In the genomic region with DNA sequence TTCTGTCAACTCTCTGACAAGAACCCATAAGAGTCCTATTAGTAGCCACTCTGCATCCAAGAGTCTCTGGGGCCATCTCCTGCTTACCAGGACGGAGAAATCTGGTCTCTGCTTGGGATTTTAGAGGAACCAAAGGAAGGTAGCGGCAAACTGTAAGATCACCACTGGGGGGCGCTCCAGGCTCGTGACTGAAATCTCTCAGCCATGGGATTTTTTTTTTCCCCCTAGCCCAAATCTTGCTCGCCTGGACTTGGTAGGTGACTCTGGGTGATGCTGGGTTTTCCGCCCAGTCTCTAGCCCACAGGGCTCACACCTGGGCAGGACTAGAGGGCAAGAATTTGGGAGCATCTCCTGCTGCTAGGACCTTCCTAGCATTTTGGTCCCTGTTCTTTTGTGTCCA, we compare ENCODE assay signal across 7 mouse cellular contexts. TPM values are rescaled to one million over a fixed set of nuclear protein-coding genes. Genes with fewer than 3 reads are reported as not detected.
DNase-seq lines count a peak whose midpoint lies in the region; ATAC-seq and TF ChIP-seq lines count a peak whose summit lies in the region.

No protein-coding gene starts in this region.

- no peak for ATAC-seq in kidney, postnatal 0 days (replicated peaks; ENCODE audit: low FRiP score, low read depth)

- no peak overlapping the region for H3K4me3 ChIP-seq in testis, adult 2 months (ENCODE audit: control insufficient read depth, low read depth, low read length)
- no peak overlapping the region for H3K4me3 ChIP-seq in kidney, postnatal 0 days (replicated peaks; ENCODE audit: low read depth, low read length)

- peaks cover 2% of the 10 kb centered on the region; the same call in 1 of the 2 replicates for H3K36me3 ChIP-seq in testis, adult 2 months (ENCODE audit: control insufficient read depth, insufficient read depth, low read length)
- no peaks in the 10 kb centered on the region for H3K36me3 ChIP-seq in kidney, postnatal 0 days (ENCODE audit: insufficient read depth, low read length)

- H3K9ac ChIP-seq in kidney, postnatal 0 days (ENCODE audit: low read depth, low read length) = no peak overlapping the region

- no peak overlapping the region for H3K4me2 ChIP-seq in kidney, postnatal 0 days (ENCODE audit: low read length)

- peaks cover 4% of the 10 kb centered on the region for H3K4me1 ChIP-seq in testis, adult 2 months (ENCODE audit: control insufficient read depth, insufficient read depth, low read length)
- 0 out of 2 replicates have a peak, but pooled peaks cover 4% of the 10 kb centered on the region for H3K4me1 ChIP-seq in kidney, postnatal 0 days (replicated peaks; ENCODE audit: insufficient read depth, low read length)

- H3K27ac ChIP-seq in testis, adult 2 months (ENCODE audit: control insufficient read depth, insufficient read depth, low read depth, low read length) = no peak overlapping the region
- no peak overlapping the region for H3K27ac ChIP-seq in kidney, postnatal 0 days

- TF ChIP-seq POLR2A in testis, adult 2 months (IDR thresholded peaks at IDR 0.05; ENCODE audit: control insufficient read depth, low read depth, low read length) = no peak

- H3K27me3 ChIP-seq in testis, adult 2 months (ENCODE audit: control insufficient read depth, insufficient read depth, low read length) = no peaks in the 10 kb centered on the region
- H3K27me3 ChIP-seq in kidney, postnatal 0 days (ENCODE audit: insufficient read depth, low read length) = no peaks in the 10 kb centered on the region

- peak; percentile 56 for TF ChIP-seq CTCF in testis, adult 2 months (IDR thresholded peaks at IDR 0.05; ENCODE audit: control insufficient read depth, insufficient read depth, insufficient replicate concordance, low read depth, low read length)
- TF ChIP-seq CTCF in kidney, postnatal 0 days (IDR thresholded peaks at IDR 0.05; ENCODE audit: low read depth) = peak; percentile 94

- H3K9me3 ChIP-seq in kidney, postnatal 0 days (replicated peaks; ENCODE audit: low read length) = no peaks in the 10 kb centered on the region

- no peak for DNase-seq in testis, postnatal 14 days (ENCODE audit: low spot score)
- peak; percentile 84 for DNase-seq in adrenal gland, postnatal 14 days
- DNase-seq in embryo, embryonic 11.5 days (ENCODE audit: low read depth, low spot score) = peak; percentile 64
- DNase-seq in kidney, postnatal 0 days (ENCODE audit: low spot score) = peak; percentile 91
- DNase-seq in lung, adult 18-20 months = peak; percentile 21 to 44
- peak; percentile 51 for DNase-seq in right cerebral cortex, postnatal 25 days

- 11% methylated on average over 6 of the region's 6 CpGs for WGBS in kidney, postnatal 0 days

RNA-seq across cellular contexts. Expression of a gene that starts 46.6 kb away (rescaled TPM):
- 34.0 and 35.8 TPM in 2 replicates for polyA plus RNA-seq in testis, adult 2 months (2012; rRNA removed)
- 0.08 and 0.15 TPM in 2 replicates for total RNA-seq in adrenal gland, postnatal 14 days (2021)
- polyA plus RNA-seq in kidney, postnatal 0 days (2015; fragmentation: Nextera tagmentation; extraction: Ambion mirVana) = 0.08 and 0.12 TPM in 2 replicates

Comparison
In these comparisons a context has a peak if more than half of its experiments do, and no peak if none do; other contexts are left out.
1. RNA of a gene that starts 46.6 kb away (polyA plus RNA-seq): 34.0 to 35.8 TPM in testis, adult 2 months; 0.08 to 0.12 TPM in kidney, postnatal 0 days; every median in the first group is over 10 times any median in the second.